Mouse (Mus musculus): ENCODE results near the gene Olfr322.

DNA sequence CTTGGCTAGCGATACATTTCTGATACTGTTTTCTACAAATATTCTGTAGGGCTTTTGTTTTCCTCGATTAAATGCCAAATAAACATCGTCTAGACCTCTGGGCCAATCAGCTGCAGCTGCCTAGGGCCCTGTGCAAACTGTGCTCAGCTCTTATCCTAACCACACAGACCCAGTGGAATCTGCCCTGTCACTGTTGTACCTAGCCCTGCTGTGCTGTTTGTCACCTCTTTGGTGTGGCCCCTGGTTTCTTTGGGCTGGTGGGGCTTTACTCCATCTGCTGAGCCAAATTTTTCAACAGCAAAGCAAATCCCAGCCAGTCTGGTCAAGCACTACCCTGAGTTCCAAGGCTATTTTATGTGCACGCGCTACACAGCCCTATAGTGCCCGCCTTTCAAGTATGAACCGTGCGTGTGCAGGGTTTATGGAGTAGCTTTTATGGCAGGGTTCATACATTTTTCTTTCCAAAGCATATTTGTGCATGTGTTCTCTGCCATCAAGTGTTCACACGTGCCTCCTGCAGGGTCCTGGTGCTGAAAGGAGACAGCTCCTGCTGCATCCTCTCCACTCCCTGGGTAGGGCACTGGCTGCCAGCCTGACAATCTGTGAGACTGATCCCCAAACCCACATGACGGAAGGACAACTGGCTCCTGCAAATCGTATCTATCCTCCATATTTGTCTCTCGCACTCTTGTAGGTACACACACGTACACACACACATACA, 16.8 kb upstream of the Olfr322 start:
- TF ChIP-seq EP300 (IDR thresholded peaks at IDR 0.05; ENCODE audit: low read depth) (peak; percentile 95), CTCF (IDR thresholded peaks at IDR 0.05; ENCODE audit: low read depth) (no peak)

Data from liver, embryonic 14.5 days (tissue).